In the genomic region with DNA sequence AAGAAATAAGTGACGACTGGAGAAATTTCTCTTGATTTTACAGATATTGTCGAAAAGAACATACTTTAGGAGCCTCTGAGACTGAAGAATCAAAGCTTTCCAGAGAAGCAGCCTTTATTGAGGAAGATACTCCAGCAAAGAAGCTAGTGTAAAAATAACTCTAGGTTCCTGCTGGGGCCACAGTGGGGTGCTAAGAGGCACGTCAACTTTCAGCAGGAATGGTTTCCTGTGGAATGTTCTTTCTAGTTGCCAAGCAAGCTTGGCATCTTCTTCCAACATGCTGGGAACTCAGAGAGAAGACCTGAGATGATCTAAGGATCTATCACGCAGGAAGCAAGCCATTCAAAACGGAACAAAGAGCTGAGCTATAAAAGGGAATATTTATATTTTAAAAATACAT, we compare ENCODE assay signal across 16 mouse cellular contexts.
"Had no signal": no experiment of that assay in that cellular context is flagged by ENCODE, and none has a peak within 500 bp of the region (broad histone marks: within the 10 kb centered on the region; RNA-seq: fewer than 3 reads in every experiment).

No protein-coding gene starts in this region.

- ATAC-seq: liver, embryonic 12.5 days; midbrain, embryonic 15.5 days had no signal

- DNase-seq: kidney, postnatal 14 days; lung, postnatal 14 days; retina, postnatal 1 day; right cerebral cortex, postnatal 4 days; spleen, adult 18-20 months; thymus, adult 2 months; thymus, postnatal 25 days had no signal

- H3K4me1 ChIP-seq: kidney, embryonic 15.5 days; limb, embryonic 15.5 days; liver, embryonic 12.5 days; lung, embryonic 15.5 days; megakaryocyte, embryonic 14.5 days; midbrain, embryonic 15.5 days; neural tube, embryonic 12.5 days; stomach, embryonic 15.5 days had no signal

- H3K27ac ChIP-seq: kidney, embryonic 15.5 days; limb, embryonic 15.5 days; liver, embryonic 12.5 days; lung, embryonic 15.5 days; macrophage; midbrain, embryonic 15.5 days; neural tube, embryonic 12.5 days; stomach, embryonic 15.5 days had no signal

- H3K27me3 ChIP-seq: kidney, embryonic 15.5 days; limb, embryonic 15.5 days; liver, embryonic 12.5 days; lung, embryonic 15.5 days; midbrain, embryonic 15.5 days; neural tube, embryonic 12.5 days; stomach, embryonic 15.5 days had no signal

- H3K4me3 ChIP-seq: kidney, embryonic 15.5 days; limb, embryonic 15.5 days; liver, embryonic 12.5 days; lung, embryonic 15.5 days; megakaryocyte, embryonic 14.5 days; midbrain, embryonic 15.5 days; neural tube, embryonic 12.5 days; stomach, embryonic 15.5 days had no signal
